Mouse (Mus musculus): ENCODE measurements around the gene Col26a1. TPM values are rescaled to one million over a fixed set of nuclear protein-coding genes. Genes with fewer than 3 reads are reported as not detected.

The Col26a1 gene
- total RNA-seq, 1 experiment from 2014 or later: 1.0 TPM

Other genes starting within 250 kb of the Col26a1 start
- gene Myl10, start 190.1 kb downstream of the Col26a1 start, total RNA-seq (2021): not detected in 2 replicates
- 31.3 and 35.6 TPM in 2 replicates for gene Ift22, start 24.9 kb upstream of the Col26a1 start, total RNA-seq (2021)
- gene Fis1, start 70.1 kb upstream of the Col26a1 start, total RNA-seq (2021): 150 and 200 TPM in 2 replicates
- gene Cldn15, start 83.4 kb upstream of the Col26a1 start, total RNA-seq (2021): 8.8 and 9.4 TPM in 2 replicates
- 66.7 and 90.3 TPM in 2 replicates for gene Plod3, start 103.8 kb upstream of the Col26a1 start, total RNA-seq (2021)
- 74.8 and 85.9 TPM in 2 replicates for gene Znhit1, start 104.8 kb upstream of the Col26a1 start, total RNA-seq (2021)
- 7.4 and 11.0 TPM in 2 replicates for gene Vgf, start 143.2 kb upstream of the Col26a1 start, total RNA-seq (2021)
- 97.4 and 117 TPM in 2 replicates for gene Ap1s1, start 162.9 kb upstream of the Col26a1 start, total RNA-seq (2021)
- 2.0 and 3.4 TPM in 2 replicates for gene Serpine1, start 189.1 kb upstream of the Col26a1 start, total RNA-seq (2021)
- gene Trim56, start 233.0 kb upstream of the Col26a1 start, total RNA-seq (2021): 44.0 and 53.3 TPM in 2 replicates